Mouse (Mus musculus) heart, embryonic 15.5 days (tissue): ENCODE measurements at regions not wholly inside any gene's neighbourhood (a gene's known extent, or its start where the extent isn't known, plus 50 kb on each side); places are given as distances from the start of the nearest gene placed in this dataset.
A peak's percentile ranks its signal among the peaks of the same experiment; 100 is the strongest.

Experiments used
- ATAC-seq: fragments of 200-750 bp; cut with Nextera tagmentation; replicated peaks from 2 replicates; pipeline ENCODE4 v1.8.0; 2017; ENCODE audit warnings: low read depth, moderate TSS enrichment; ENCODE audit not compliant: insufficient number of reproducible peaks, insufficient read depth, low FRiP score
- H3K27ac ChIP-seq: fragments of 300-500 bp; sonication (generic); 2 replicates; pipeline ENCODE4 v1.5.1; 2015; ENCODE audit warnings: mild to moderate bottlenecking, inconsistent platforms
- H3K27me3 ChIP-seq: fragments of 300-500 bp; sonication (generic); 2 replicates; pipeline ENCODE4 v1.6.1; 2015; ENCODE audit warnings: inconsistent platforms
- H3K36me3 ChIP-seq: fragments of 300-500 bp; sonication (generic); 2 replicates; pipeline ENCODE4 v1.6.1; 2015; ENCODE audit warnings: mild to moderate bottlenecking, inconsistent platforms
- H3K4me1 ChIP-seq: fragments of 300-500 bp; sonication (generic); replicated peaks from 2 replicates; pipeline ENCODE4 v1.6.1; 2015; ENCODE audit warnings: inconsistent platforms
- H3K4me2 ChIP-seq: fragments of 300-500 bp; sonication (generic); 2 replicates; pipeline ENCODE4 v1.6.1; 2015; ENCODE audit warnings: inconsistent platforms, mild to moderate bottlenecking, moderate library complexity
- H3K4me3 ChIP-seq: fragments of 300-500 bp; sonication (generic); 2 replicates; pipeline ENCODE4 v1.5.1; 2015; ENCODE audit warnings: mild to moderate bottlenecking, inconsistent platforms
- H3K9ac ChIP-seq: fragments of 300-500 bp; sonication (generic); 2 replicates; pipeline ENCODE4 v1.6.1; 2015; ENCODE audit warnings: mild to moderate bottlenecking, inconsistent platforms
- H3K9me3 ChIP-seq: fragments of 300-500 bp; sonication (generic); replicated peaks from 2 replicates; pipeline ENCODE4 v1.6.1; 2016; ENCODE audit warnings: inconsistent platforms
- WGBS: fragments of 180-500 bp; shearing (Covaris S2); methylation state at CpG from one replicate; pipeline ENCODE4 v1.1.7; 2015; ENCODE audit warnings: mixed read lengths; 5-methylcytosine and 5-hydroxymethylcytosine counted together

GRCm38 (mm10) chrX:10984894-10985293, 270.1 kb downstream of the Mid1ip1 start:
- ATAC-seq = no peak
- WGBS = 83% methylated on average over 7 of the region's 7 CpGs

DNA sequence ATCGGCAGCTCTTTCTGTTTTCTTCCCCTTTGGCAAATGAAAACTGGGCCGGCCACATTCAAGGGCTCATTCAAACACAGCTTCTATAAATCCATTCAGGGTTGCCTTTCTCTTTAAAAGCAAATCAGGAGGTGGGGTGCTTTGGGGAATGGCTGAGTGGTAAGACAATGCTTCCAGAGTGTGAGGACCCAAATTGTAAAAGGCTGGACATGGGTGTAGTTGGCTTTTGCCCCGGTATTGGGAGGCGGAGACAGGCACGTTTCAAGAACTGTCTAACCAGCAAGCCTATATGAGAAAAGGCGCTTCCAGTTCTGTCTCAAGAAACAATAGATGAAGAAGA, 277.0 kb downstream of the Mid1ip1 start:
- H3K4me1 ChIP-seq = peaks cover 4% of the 10 kb centered on the region; the same call in 1 of the 2 replicates
- H3K9me3 ChIP-seq = no peaks in the 10 kb centered on the region
- H3K4me2 ChIP-seq = peak overlapping the region; percentile 68
- H3K4me3 ChIP-seq = peak overlapping the region; percentile 34
- no peak overlapping the region for H3K27ac ChIP-seq
- 30% methylated on average over 6 of the region's 6 CpGs for WGBS
- no peaks in the 10 kb centered on the region for H3K27me3 ChIP-seq
- no peak for ATAC-seq
- H3K9ac ChIP-seq = 0 out of 2 replicates have a peak overlapping the region, but pooled peaks have one; percentile 56
- H3K36me3 ChIP-seq = no peaks in the 10 kb centered on the region

More at GRCm38 (mm10) chrX:10984894-10985293, 270.1 kb downstream of the Mid1ip1 start:
- Histone ChIP-seq H3K36me3 (no peaks in the 10 kb centered on the region), H3K4me2 (no peak overlapping the region), H3K27me3 (no peaks in the 10 kb centered on the region), H3K4me1 (no peaks in the 10 kb centered on the region), H3K27ac (no peak overlapping the region), H3K4me3 (no peak overlapping the region), H3K9me3 (no peaks in the 10 kb centered on the region), H3K9ac (no peak overlapping the region)

DNA sequence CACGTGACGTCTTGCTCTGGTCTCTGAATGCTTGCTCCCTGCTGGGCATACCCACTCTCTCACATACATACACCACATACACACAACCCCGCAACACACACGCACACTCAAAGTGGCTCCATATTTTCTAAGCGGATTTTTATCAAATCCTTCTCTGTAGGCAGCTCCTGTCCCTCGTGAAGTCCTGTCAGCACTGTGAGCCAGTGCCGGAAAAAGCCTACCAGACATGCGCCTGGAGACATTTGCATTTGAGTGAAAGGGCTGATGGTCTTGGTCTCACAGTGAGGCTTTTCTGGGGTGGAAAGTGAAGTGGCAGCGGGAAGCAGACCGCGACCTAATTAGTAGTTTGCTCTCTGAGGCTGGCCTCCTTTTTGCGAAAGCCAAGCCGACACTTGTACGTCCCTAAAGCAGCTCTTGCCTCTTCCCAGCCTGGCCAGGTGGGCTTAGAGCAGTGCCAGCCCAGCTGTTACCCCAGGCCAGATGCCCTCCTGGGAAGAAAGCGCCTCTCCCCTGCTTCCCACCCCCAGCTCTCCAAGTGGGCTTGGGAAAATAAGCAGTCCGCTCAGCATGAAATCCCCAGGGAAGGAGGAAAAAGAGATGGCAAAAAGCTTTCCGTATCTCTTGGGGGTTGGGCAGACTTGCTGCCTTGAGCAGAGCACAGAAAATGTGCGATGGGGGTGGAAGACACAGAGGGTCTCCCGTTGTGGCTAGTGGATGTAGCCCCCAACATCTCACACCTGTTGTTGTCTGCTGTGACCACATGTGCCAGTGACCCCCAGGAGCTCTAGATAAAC, 277.6 kb downstream of the Mid1ip1 start:
- H3K4me2 ChIP-seq = peak overlapping the region; percentile 68
- peak overlapping the region; percentile 34 for H3K4me3 ChIP-seq
- no peaks in the 10 kb centered on the region for H3K36me3 ChIP-seq
- 0 out of 2 replicates have a peak, but pooled peaks have one; percentile 47 for ATAC-seq
- peaks cover 4% of the 10 kb centered on the region; the same call in 1 of the 2 replicates for H3K4me1 ChIP-seq
- no peaks in the 10 kb centered on the region for H3K27me3 ChIP-seq
- H3K9me3 ChIP-seq = no peaks in the 10 kb centered on the region
- H3K27ac ChIP-seq = peak overlapping the region; percentile 42; the same call in 1 of the 2 replicates
- WGBS = 20% methylated on average over 18 of the region's 19 CpGs
- peak overlapping the region; percentile 56 for H3K9ac ChIP-seq

DNA sequence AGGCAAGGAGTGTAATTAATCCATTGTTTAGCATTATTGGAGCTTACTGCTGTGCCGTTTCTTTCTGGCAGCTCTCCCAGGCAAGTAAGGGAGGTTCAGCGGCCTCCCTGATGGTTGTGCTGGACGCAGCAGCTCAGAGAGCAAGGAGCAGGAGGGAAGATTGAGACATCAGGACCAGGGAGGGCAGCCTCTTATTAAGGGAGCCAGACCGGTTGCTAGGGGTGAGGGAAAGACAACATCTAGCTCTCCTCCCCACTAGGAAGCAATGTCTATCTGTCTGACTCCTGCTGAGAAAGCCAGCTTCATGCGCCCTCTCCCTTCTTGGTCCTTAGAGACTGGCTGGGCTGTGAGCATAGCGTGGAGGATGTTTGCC, 278.2 kb downstream of the Mid1ip1 start:
- Histone ChIP-seq H3K27ac (0 out of 2 replicates have a peak overlapping the region, but pooled peaks have one; percentile 42), H3K4me2 (peak overlapping the region; percentile 68), H3K27me3 (no peaks in the 10 kb centered on the region), H3K4me3 (peak overlapping the region; percentile 34), H3K9me3 (no peaks in the 10 kb centered on the region), H3K4me1 (peaks cover 4% of the 10 kb centered on the region; the same call in 1 of the 2 replicates), H3K36me3 (no peaks in the 10 kb centered on the region), H3K9ac (peak overlapping the region; percentile 36; the same call in 1 of the 2 replicates)
- ATAC-seq = no peak
- 29% methylated on average over 6 of the region's 6 CpGs for WGBS

DNA sequence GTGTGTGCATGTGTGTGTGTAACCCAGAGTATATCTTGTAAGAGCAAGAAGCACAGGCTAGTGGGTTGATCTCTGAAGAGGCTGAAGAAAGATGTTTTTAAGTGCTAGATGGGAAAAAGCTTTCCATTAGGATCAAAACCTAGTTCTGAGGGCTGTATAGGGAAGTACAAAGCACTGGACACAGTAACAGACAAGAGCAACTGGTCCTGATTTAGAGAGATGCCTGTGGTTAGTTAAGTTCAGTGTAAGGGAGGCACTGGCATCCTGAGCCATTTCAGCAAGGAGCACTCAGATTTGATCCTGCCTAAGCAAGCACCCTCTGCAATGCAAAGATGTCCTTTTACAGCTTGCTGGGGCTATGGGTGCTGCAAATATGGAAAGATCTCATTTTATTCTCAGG, 280.1 kb downstream of the Mid1ip1 start:
- no peak overlapping the region for H3K27ac ChIP-seq

GRCm38 (mm10) chrX:11001180-11001579, 286.4 kb downstream of the Mid1ip1 start:
- Histone ChIP-seq H3K27ac (no peak overlapping the region), H3K36me3 (no peaks in the 10 kb centered on the region), H3K9me3 (no peaks in the 10 kb centered on the region), H3K9ac (no peak overlapping the region), H3K4me3 (no peak overlapping the region), H3K4me2 (no peak overlapping the region), H3K27me3 (no peaks in the 10 kb centered on the region), H3K4me1 (no peaks in the 10 kb centered on the region)
- no peak for ATAC-seq
- 80% methylated on average over 3 of the region's 3 CpGs for WGBS

More for the DNA sequence above, 280.1 kb downstream of the Mid1ip1 start:
- no peaks in the 10 kb centered on the region for H3K27me3 ChIP-seq
- no peaks in the 10 kb centered on the region for H3K36me3 ChIP-seq
- no peak for ATAC-seq
- no peak overlapping the region for H3K4me3 ChIP-seq
- no peaks in the 10 kb centered on the region for H3K9me3 ChIP-seq
- H3K4me2 ChIP-seq = no peak overlapping the region
- H3K9ac ChIP-seq = no peak overlapping the region
- H3K4me1 ChIP-seq = peaks cover 4% of the 10 kb centered on the region; the same call in 1 of the 2 replicates

GRCm38 (mm10) chrX:11039278-11039677, 259.8 kb upstream of the H2al1a start:
- no peaks in the 10 kb centered on the region for H3K4me1 ChIP-seq
- H3K27ac ChIP-seq = no peak overlapping the region
- no peak overlapping the region for H3K4me3 ChIP-seq
- ATAC-seq = no peak
- no peaks in the 10 kb centered on the region for H3K9me3 ChIP-seq
- H3K9ac ChIP-seq = no peak overlapping the region
- H3K27me3 ChIP-seq = no peaks in the 10 kb centered on the region
- no peaks in the 10 kb centered on the region for H3K36me3 ChIP-seq
- no peak overlapping the region for H3K4me2 ChIP-seq

DNA sequence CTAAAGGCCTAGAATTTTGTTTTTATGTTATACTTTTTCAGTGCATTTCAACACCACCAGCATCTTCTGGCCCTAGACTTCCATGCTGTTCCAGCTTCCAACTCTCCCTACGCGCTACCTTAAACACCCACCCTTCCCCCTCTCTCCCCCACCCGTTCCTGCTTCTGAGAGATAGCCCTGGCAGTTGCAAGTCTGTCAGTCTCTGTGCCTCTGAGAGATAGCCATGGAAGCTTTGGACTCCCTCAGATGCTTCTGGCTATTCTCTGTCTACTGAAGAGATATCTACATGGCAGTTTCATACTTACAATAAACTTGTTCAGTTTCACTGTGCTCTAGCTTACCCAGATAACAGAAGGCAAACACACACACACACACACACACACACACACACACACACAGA, 252.3 kb upstream of the H2al1a start:
- H3K4me1 ChIP-seq = no peaks in the 10 kb centered on the region
- WGBS = 67% methylated on average over 3 of the region's 3 CpGs
- H3K4me3 ChIP-seq = no peak overlapping the region
- no peak overlapping the region for H3K9ac ChIP-seq
- ATAC-seq = no peak
- H3K27me3 ChIP-seq = no peaks in the 10 kb centered on the region
- H3K27ac ChIP-seq = no peak overlapping the region
- no peaks in the 10 kb centered on the region for H3K36me3 ChIP-seq
- H3K4me2 ChIP-seq = no peak overlapping the region
- no peaks in the 10 kb centered on the region for H3K9me3 ChIP-seq

DNA sequence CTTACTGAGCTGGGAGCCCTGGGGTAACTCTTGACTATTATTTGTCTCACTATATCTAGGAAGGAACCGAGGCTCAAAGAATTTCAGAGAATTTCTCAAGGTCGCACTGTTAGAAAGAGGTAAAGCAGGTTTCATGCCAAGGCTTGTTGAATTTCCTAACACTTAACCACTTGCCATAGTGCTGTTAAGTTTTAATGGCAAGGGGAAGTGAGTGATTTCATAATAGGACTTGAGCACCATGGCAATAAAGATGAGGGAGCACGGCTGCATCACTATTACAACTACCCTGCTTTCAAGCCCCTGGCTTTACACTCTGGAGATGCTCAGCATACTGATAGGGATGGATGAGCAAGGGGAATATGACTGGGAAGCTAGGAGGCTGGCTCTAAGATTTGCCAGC, 216.9 kb upstream of the H2al1a start:
- Histone ChIP-seq H3K9ac (no peak overlapping the region), H3K4me2 (no peak overlapping the region), H3K9me3 (no peaks in the 10 kb centered on the region), H3K27me3 (no peaks in the 10 kb centered on the region), H3K36me3 (no peaks in the 10 kb centered on the region), H3K4me3 (no peak overlapping the region), H3K4me1 (no peaks in the 10 kb centered on the region), H3K27ac (no peak overlapping the region)
- WGBS = 74% methylated on average over 3 of the region's 3 CpGs
- no peak for ATAC-seq

GRCm38 (mm10) chrX:11082845-11083244, 216.2 kb upstream of the H2al1a start:
- Histone ChIP-seq H3K4me1 (no peaks in the 10 kb centered on the region), H3K27ac (no peak overlapping the region), H3K9me3 (no peaks in the 10 kb centered on the region), H3K9ac (no peak overlapping the region), H3K4me2 (no peak overlapping the region), H3K27me3 (no peaks in the 10 kb centered on the region), H3K4me3 (no peak overlapping the region), H3K36me3 (no peaks in the 10 kb centered on the region)
- 67% methylated on average over 3 of the region's 3 CpGs for WGBS
- no peak for ATAC-seq

DNA sequence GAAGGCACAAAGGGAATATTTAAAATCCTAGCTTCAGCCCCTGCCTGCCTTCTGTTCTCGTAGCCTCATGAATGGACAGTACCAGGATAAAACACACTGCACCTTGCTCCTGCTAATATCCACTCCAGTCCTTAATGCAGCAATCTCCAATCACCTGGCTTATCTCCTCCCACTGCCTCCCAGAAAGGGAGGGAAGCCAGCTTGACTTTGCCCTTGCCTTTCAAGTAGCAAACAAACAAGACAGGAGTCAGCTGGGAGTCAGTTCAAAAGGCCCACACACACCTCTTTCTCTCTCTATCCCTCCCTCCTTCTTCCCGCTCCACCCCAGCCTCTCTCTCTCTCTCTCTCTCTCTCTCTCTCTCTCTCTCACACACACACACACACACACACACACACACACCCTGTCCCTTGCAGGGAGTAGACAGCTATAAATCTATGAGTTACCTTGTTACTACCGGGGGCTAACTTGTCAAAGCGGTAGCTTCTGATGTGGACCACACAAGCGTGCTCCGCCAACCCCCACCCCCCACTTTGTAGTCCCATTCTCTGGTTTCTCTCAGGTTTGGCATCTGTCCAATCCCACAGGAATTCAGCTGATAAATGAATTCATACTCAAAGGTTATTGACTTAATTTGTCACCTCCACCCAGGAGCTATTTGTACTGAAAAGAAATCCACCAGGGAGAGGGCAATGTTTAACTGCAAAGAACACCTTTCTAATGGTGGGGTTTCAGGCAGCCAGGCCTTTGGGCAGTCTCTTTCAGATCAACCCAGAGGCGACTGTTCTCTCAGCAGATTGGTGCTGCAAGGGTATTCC, 212.6 kb upstream of the H2al1a start:
- Histone ChIP-seq H3K4me2 (no peak overlapping the region), H3K9ac (no peak overlapping the region), H3K9me3 (no peaks in the 10 kb centered on the region), H3K4me1 (no peaks in the 10 kb centered on the region), H3K27me3 (no peaks in the 10 kb centered on the region), H3K36me3 (no peaks in the 10 kb centered on the region), H3K4me3 (no peak overlapping the region), H3K27ac (no peak overlapping the region)
- 59% methylated on average over 7 of the region's 7 CpGs for WGBS
- no peak for ATAC-seq
